Mouse (Mus musculus) liver, embryonic 13.5 days (tissue): ENCODE measurements around the gene Tmed4. TPM values are rescaled to one million over a fixed set of nuclear protein-coding genes. Genes with fewer than 3 reads are reported as not detected.
A peak's percentile ranks its signal among the peaks of the same experiment; 100 is the strongest.
"Not testable (repeated sequence)": the region's sequence is repeated elsewhere in the genome, so short reads cannot be mapped to it uniquely, and the experiment has no call there.

Source experiments
- ATAC-seq: fragments of 200-750 bp; cut with Nextera tagmentation; 2 replicates; pipeline ENCODE4 v1.8.0; 2017; ENCODE audit warnings: low read depth, mild to moderate bottlenecking, moderate number of reproducible peaks, moderate library complexity
- DNase-seq: peaks from one replicate; pipeline ENCODE4 v3.0.0; 2022
- H3K27ac ChIP-seq: fragments of 300-500 bp; sonication (generic); 2 replicates; pipeline ENCODE4 v1.5.1; 2015; ENCODE audit warnings: moderate library complexity, mild to moderate bottlenecking, inconsistent platforms
- H3K27me3 ChIP-seq: fragments of 300-500 bp; sonication (generic); 2 replicates; pipeline ENCODE4 v1.6.1; 2015; ENCODE audit warnings: mild to moderate bottlenecking, inconsistent platforms
- H3K36me3 ChIP-seq: fragments of 300-500 bp; sonication (generic); 2 replicates; pipeline ENCODE4 v1.6.1; 2015; ENCODE audit warnings: mild to moderate bottlenecking, inconsistent platforms
- H3K4me1 ChIP-seq: fragments of 300-500 bp; sonication (generic); replicated peaks from 2 replicates; pipeline ENCODE4 v1.6.1; 2015; ENCODE audit warnings: inconsistent platforms
- H3K4me2 ChIP-seq: fragments of 300-500 bp; sonication (generic); 2 replicates; pipeline ENCODE4 v1.6.1; 2015; ENCODE audit warnings: inconsistent platforms, mild to moderate bottlenecking, moderate library complexity
- H3K4me3 ChIP-seq: fragments of 300-500 bp; sonication (generic); replicated peaks from 2 replicates; pipeline ENCODE4 v1.5.1; 2015; ENCODE audit warnings: mild to moderate bottlenecking, inconsistent platforms
- H3K9ac ChIP-seq: fragments of 300-500 bp; sonication (generic); 2 replicates; pipeline ENCODE4 v1.6.1; 2015; ENCODE audit warnings: mild to moderate bottlenecking, inconsistent platforms
- H3K9me3 ChIP-seq: fragments of 300-500 bp; sonication (generic); replicated peaks from 2 replicates; pipeline ENCODE4 v1.6.1; 2016; ENCODE audit warnings: inconsistent platforms
- WGBS: fragments of 180-500 bp; shearing (Covaris S2); methylation state at CpG from one replicate; pipeline ENCODE4 v1.1.7; 2015; ENCODE audit not compliant: insufficient replicate concordance; 5-methylcytosine and 5-hydroxymethylcytosine counted together
- polyA plus RNA-seq: library from polyadenylated mRNA; unstranded; fragments of >200 nt; fragmentation: Nextera tagmentation; extraction: Ambion mirVana; gene quantifications from 2 replicates; pipeline ENCODE4 v1.2.1, GENCODE M21; 2015

Tmed4 gene
- polyA plus RNA-seq, 1 experiment from 2014 or later = 37.0 TPM

- Histone ChIP-seq H3K4me3 (peak within 1 kb of the TSS; percentile 82), H3K4me2 (peak within 1 kb of the TSS; percentile 85), H3K27ac (peak within 1 kb of the TSS; percentile 91), H3K9ac (peak within 1 kb of the TSS; percentile 83), H3K36me3 (peaks cover 58% of the 10 kb centered on the region), H3K9me3 (no peaks in the 10 kb centered on the region), H3K4me1 (peaks cover 26% of the 10 kb centered on the region), H3K27me3 (no peaks in the 10 kb centered on the region)
- WGBS = under 1% methylated on average over 50 of the region's 50 CpGs
- ATAC-seq (peak; percentile 97), DNase-seq (peak; percentile 89)
Measured at GRCm38 (mm10) chr11:6267320-6268254, 7.1 kb downstream of the Tmed4 start, which contains the start of gene Ddx56. Gene Ddx56 (minus strand): TSS chr11:6267772.

GRCm38 (mm10) chr11:6266621-6267020 is 8.0 kb downstream of the Tmed4 start:
- peak overlapping the region; percentile 82 for H3K4me3 ChIP-seq
- 49% methylated on average over 9 of the region's 9 CpGs for WGBS
- H3K4me2 ChIP-seq = peak overlapping the region; percentile 85
- 0 out of 2 replicates have a peak overlapping the region, but pooled peaks have one; percentile 18 for H3K27ac ChIP-seq
- peaks cover 26% of the 10 kb centered on the region for H3K4me1 ChIP-seq
- ATAC-seq (no peak), DNase-seq (no peak)
- no peaks in the 10 kb centered on the region for H3K27me3 ChIP-seq
- peak overlapping the region; percentile 83 for H3K9ac ChIP-seq
- H3K9me3 ChIP-seq = no peaks in the 10 kb centered on the region
- H3K36me3 ChIP-seq = peaks cover 62% of the 10 kb centered on the region

- 72% methylated on average over 10 of the region's 10 CpGs for WGBS
- DNase-seq (peak; percentile 55), ATAC-seq (peak; percentile 27; the same call in 1 of the 2 replicates)
- Histone ChIP-seq H3K4me1 (peaks cover 13% of the 10 kb centered on the region), H3K9me3 (no peaks in the 10 kb centered on the region), H3K4me2 (no peak overlapping the region), H3K4me3 (no peak overlapping the region), H3K27me3 (no peaks in the 10 kb centered on the region), H3K36me3 (peaks cover 92% of the 10 kb centered on the region), H3K9ac (no peak overlapping the region), H3K27ac (no peak overlapping the region)
Measured at GRCm38 (mm10) chr11:6261434-6262082, 13.1 kb downstream of the Tmed4 start.

GRCm38 (mm10) chr11:6259413-6259812 is 15.3 kb downstream of the Tmed4 start:
- Histone ChIP-seq H3K4me2 (no peak overlapping the region), H3K27ac (no peak overlapping the region), H3K27me3 (no peaks in the 10 kb centered on the region), H3K9me3 (no peaks in the 10 kb centered on the region), H3K36me3 (peaks cover 70% of the 10 kb centered on the region), H3K9ac (no peak overlapping the region), H3K4me3 (no peak overlapping the region), H3K4me1 (peaks cover 7% of the 10 kb centered on the region)
- no peak for ATAC-seq
- no peak for DNase-seq
- 81% methylated on average over 7 of the region's 7 CpGs for WGBS

- Histone ChIP-seq H3K27ac (no peak overlapping the region), H3K9ac (no peak overlapping the region), H3K4me1 (peaks cover 7% of the 10 kb centered on the region), H3K27me3 (no peaks in the 10 kb centered on the region), H3K9me3 (no peaks in the 10 kb centered on the region), H3K4me3 (no peak overlapping the region), H3K36me3 (peaks cover 42% of the 10 kb centered on the region), H3K4me2 (no peak overlapping the region)
- DNase-seq (no peak), ATAC-seq (peak; percentile 45; the same call in 1 of the 2 replicates)
- 54% methylated on average over 6 of the region's 6 CpGs for WGBS
Measured at GRCm38 (mm10) chr11:6256490-6257072, 18.1 kb downstream of the Tmed4 start.

GRCm38 (mm10) chr11:6254602-6255001 is 20.1 kb downstream of the Tmed4 start:
- H3K27me3 ChIP-seq = not testable (repeated sequence)
- peaks cover 22% of the 10 kb centered on the region for H3K36me3 ChIP-seq
- 74% methylated on average over 2 of the region's 2 CpGs for WGBS

GRCm38 (mm10) chr11:6252824-6253223 is 21.8 kb downstream of the Tmed4 start:
- Histone ChIP-seq H3K4me3 (no peak overlapping the region), H3K9ac (no peak overlapping the region), H3K27me3 (no peaks in the 10 kb centered on the region), H3K36me3 (peaks cover 4% of the 10 kb centered on the region), H3K27ac (no peak overlapping the region), H3K4me1 (peaks cover 7% of the 10 kb centered on the region), H3K4me2 (no peak overlapping the region), H3K9me3 (no peaks in the 10 kb centered on the region)
- ATAC-seq (no peak), DNase-seq (no peak)
- 63% methylated on average over 4 of the region's 4 CpGs for WGBS

More at GRCm38 (mm10) chr11:6254602-6255001, 20.1 kb downstream of the Tmed4 start:
- not testable (repeated sequence) for DNase-seq, H3K4me2 ChIP-seq, H3K9me3 ChIP-seq, ATAC-seq, H3K4me1 ChIP-seq, H3K27ac ChIP-seq, H3K4me3 ChIP-seq, H3K9ac ChIP-seq

- no peaks in the 10 kb centered on the region for H3K36me3 ChIP-seq
- DNase-seq (no peak), ATAC-seq (no peak)
- H3K27ac ChIP-seq = no peak overlapping the region
- WGBS = 73% methylated on average over 5 of the region's 5 CpGs
- H3K4me3 ChIP-seq = no peak overlapping the region
- no peak overlapping the region for H3K4me2 ChIP-seq
- peaks cover 7% of the 10 kb centered on the region for H3K4me1 ChIP-seq
- no peaks in the 10 kb centered on the region for H3K27me3 ChIP-seq
- H3K9me3 ChIP-seq = no peaks in the 10 kb centered on the region
- H3K9ac ChIP-seq = no peak overlapping the region
Measured at GRCm38 (mm10) chr11:6252248-6252647, 22.4 kb downstream of the Tmed4 start.

GRCm38 (mm10) chr11:6244707-6245106 is 30.0 kb downstream of the Tmed4 start:
- H3K4me2 ChIP-seq = no peak overlapping the region
- no peaks in the 10 kb centered on the region for H3K4me1 ChIP-seq
- ATAC-seq = no peak
- no peak overlapping the region for H3K27ac ChIP-seq
- H3K9me3 ChIP-seq = no peaks in the 10 kb centered on the region
- DNase-seq = no peak
- H3K4me3 ChIP-seq = no peak overlapping the region
- WGBS = 53% methylated on average over 19 of the region's 19 CpGs
- no peaks in the 10 kb centered on the region for H3K36me3 ChIP-seq
- no peak overlapping the region for H3K9ac ChIP-seq
- no peaks in the 10 kb centered on the region for H3K27me3 ChIP-seq

- Histone ChIP-seq H3K27ac (no peak overlapping the region), H3K4me2 (no peak overlapping the region), H3K9me3 (peaks cover 18% of the 10 kb centered on the region), H3K4me3 (no peak overlapping the region), H3K36me3 (0 out of 2 replicates have a peak, but pooled peaks cover 4% of the 10 kb centered on the region), H3K4me1 (no peaks in the 10 kb centered on the region), H3K27me3 (no peaks in the 10 kb centered on the region), H3K9ac (no peak overlapping the region)
- DNase-seq (no peak), ATAC-seq (no peak)
- WGBS = 67% methylated on average over 4 of the region's 4 CpGs
Measured at GRCm38 (mm10) chr11:6233025-6233424, 41.6 kb downstream of the Tmed4 start.

GRCm38 (mm10) chr11:6230012-6230411 is 44.7 kb downstream of the Tmed4 start, which contains the start of gene Npc1l1:
Gene Npc1l1 (minus strand): TSS chr11:6230143.
- H3K4me1 ChIP-seq = no peaks in the 10 kb centered on the region
- H3K27me3 ChIP-seq = no peaks in the 10 kb centered on the region
- DNase-seq (no peak), ATAC-seq (no peak)
- 0 out of 2 replicates have a peak, but pooled peaks cover 2% of the 10 kb centered on the region for H3K36me3 ChIP-seq
- H3K9ac ChIP-seq = no peak within 1 kb of the TSS
- H3K9me3 ChIP-seq = peaks cover 6% of the 10 kb centered on the region
- 64% methylated on average over 7 of the region's 7 CpGs for WGBS
- H3K27ac ChIP-seq = no peak within 1 kb of the TSS
- H3K4me3 ChIP-seq = no peak within 1 kb of the TSS
- H3K4me2 ChIP-seq = no peak within 1 kb of the TSS
